Mouse (Mus musculus) forebrain, postnatal 0 days (tissue): ENCODE measurements at regions not wholly inside any gene's neighbourhood (a gene's known extent, or its start where the extent isn't known, plus 50 kb on each side); places are given as distances from the start of the nearest gene placed in this dataset.

Experiments
- ATAC-seq: fragments of 200-750 bp; cut with Nextera tagmentation; 2 replicates; pipeline ENCODE4 v1.8.0; 2017; ENCODE audit warnings: mild to moderate bottlenecking, moderate library complexity
- DNase-seq: peaks from one replicate; pipeline ENCODE4 v3.0.0-alpha.2; 2015
- H3K27ac ChIP-seq: fragments of 300-500 bp; sonication (generic); 2 replicates; pipeline ENCODE4 v1.5.1; 2014; ENCODE audit warnings: low read depth, mild to moderate bottlenecking, antibody characterized with exemption, low read length, moderate library complexity, mixed read lengths
- H3K27me3 ChIP-seq: fragments of 300-500 bp; sonication (generic); 2 replicates; pipeline ENCODE4 v1.6.1; 2014; ENCODE audit warnings: mild to moderate bottlenecking, low read length, mixed read lengths; ENCODE audit not compliant: insufficient read depth
- H3K36me3 ChIP-seq: fragments of 300-500 bp; sonication (generic); 2 replicates; pipeline ENCODE4 v1.6.1; 2014; ENCODE audit warnings: mild to moderate bottlenecking, moderate library complexity; ENCODE audit not compliant: insufficient read depth
- H3K4me1 ChIP-seq: fragments of 300-500 bp; sonication (generic); 2 replicates; pipeline ENCODE4 v1.6.1; 2014; ENCODE audit warnings: antibody characterized with exemption; ENCODE audit not compliant: insufficient read depth
- H3K4me2 ChIP-seq: fragments of 300-500 bp; sonication (generic); 2 replicates; pipeline ENCODE4 v1.6.1; 2014; ENCODE audit warnings: low read depth, mild to moderate bottlenecking, moderate library complexity
- H3K4me3 ChIP-seq: fragments of 300-500 bp; sonication (generic); 2 replicates; pipeline ENCODE4 v1.5.1; 2014; ENCODE audit warnings: low read depth, low read length, mixed read lengths
- H3K9ac ChIP-seq: fragments of 300-500 bp; sonication (generic); 2 replicates; pipeline ENCODE4 v1.6.1; 2014; ENCODE audit warnings: mild to moderate bottlenecking
- H3K9me3 ChIP-seq: fragments of 300-500 bp; sonication (generic); 2 replicates; pipeline ENCODE4 v1.6.1; 2016; ENCODE audit warnings: low read length
- CTCF ChIP-seq: sonication (generic); IDR thresholded peaks from 2 replicates; pipeline ENCODE4 v1.5.1; 2016; ENCODE audit warnings: antibody characterized with exemption, control low read depth, low read depth
- WGBS: fragments of 180-500 bp; shearing (Covaris S2); extraction: QIAGEN DNeasy Blood & Tissue Kit; methylation state at CpG from one replicate; pipeline ENCODE4 v1.1.7; 2014; 5-methylcytosine and 5-hydroxymethylcytosine counted together

- DNase-seq, result no peak
- no peaks in the 10 kb centered on the region for H3K36me3 ChIP-seq
- H3K9me3 ChIP-seq, result no peaks in the 10 kb centered on the region
- WGBS, result 25% methylated on average over 3 of the region's 3 CpGs
- no peaks in the 10 kb centered on the region for H3K4me1 ChIP-seq
- no peak overlapping the region for H3K4me2 ChIP-seq
- TF ChIP-seq CTCF, result no peak
- no peak overlapping the region for H3K9ac ChIP-seq
- ATAC-seq, result no peak
- H3K4me3 ChIP-seq, result no peak overlapping the region
- no peak overlapping the region for H3K27ac ChIP-seq
- no peaks in the 10 kb centered on the region for H3K27me3 ChIP-seq
Measured at GRCm38 (mm10) chr7:137909456-137909855, 472.0 kb downstream of the Glrx3 start.

- Histone ChIP-seq H3K4me1 (no peaks in the 10 kb centered on the region), H3K9ac (no peak overlapping the region), H3K9me3 (no peaks in the 10 kb centered on the region), H3K36me3 (no peaks in the 10 kb centered on the region), H3K27me3 (no peaks in the 10 kb centered on the region; the same call in 1 of the 2 replicates), H3K4me3 (no peak overlapping the region), H3K4me2 (no peak overlapping the region), H3K27ac (no peak overlapping the region)
- no peak for TF ChIP-seq CTCF
- DNase-seq, result peak; percentile 65
- ATAC-seq, result no peak
- WGBS, result 43% methylated on average over 4 of the region's 4 CpGs
Measured at GRCm38 (mm10) chr7:137913551-137914105, 476.2 kb downstream of the Glrx3 start.

GRCm38 (mm10) chr7:137914506-137914905 is 477.1 kb downstream of the Glrx3 start:
- TF ChIP-seq CTCF, result no peak
- ATAC-seq (no peak), DNase-seq (no peak)
- Histone ChIP-seq H3K4me3 (no peak overlapping the region), H3K27me3 (no peaks in the 10 kb centered on the region; the same call in 1 of the 2 replicates), H3K9me3 (no peaks in the 10 kb centered on the region), H3K4me2 (no peak overlapping the region), H3K36me3 (no peaks in the 10 kb centered on the region), H3K4me1 (no peaks in the 10 kb centered on the region), H3K27ac (no peak overlapping the region), H3K9ac (no peak overlapping the region)
- 83% methylated on average over 5 of the region's 5 CpGs for WGBS

GRCm38 (mm10) chr7:137916351-137916750 is 478.9 kb downstream of the Glrx3 start:
- H3K4me2 ChIP-seq, result no peak overlapping the region
- no peak overlapping the region for H3K4me3 ChIP-seq
- no peak overlapping the region for H3K9ac ChIP-seq
- H3K4me1 ChIP-seq, result no peaks in the 10 kb centered on the region
- ATAC-seq (no peak), DNase-seq (no peak)
- H3K27ac ChIP-seq, result no peak overlapping the region
- TF ChIP-seq CTCF, result no peak
- no peaks in the 10 kb centered on the region for H3K9me3 ChIP-seq
- WGBS, result 84% methylated on average over 1 of the region's 1 CpGs
- no peaks in the 10 kb centered on the region for H3K36me3 ChIP-seq
- H3K27me3 ChIP-seq, result no peaks in the 10 kb centered on the region; the same call in 1 of the 2 replicates

GRCm38 (mm10) chr7:137924464-137925167 is 472.9 kb downstream of the Tcerg1l start:
- Histone ChIP-seq H3K9me3 (no peaks in the 10 kb centered on the region), H3K27ac (no peak overlapping the region), H3K36me3 (no peaks in the 10 kb centered on the region), H3K4me1 (peaks cover 6% of the 10 kb centered on the region; the same call in 1 of the 2 replicates), H3K9ac (no peak overlapping the region), H3K4me3 (peak overlapping the region; percentile 5; the same call in 1 of the 2 replicates), H3K27me3 (no peaks in the 10 kb centered on the region; the same call in 1 of the 2 replicates), H3K4me2 (0 out of 2 replicates have a peak overlapping the region, but pooled peaks have one; percentile 30)
- TF ChIP-seq CTCF, result no peak
- 27% methylated on average over 7 of the region's 7 CpGs for WGBS
- peak; percentile 91 for ATAC-seq
- peak; percentile 86 for DNase-seq

- H3K4me1 ChIP-seq, result peaks cover 6% of the 10 kb centered on the region; the same call in 1 of the 2 replicates
- ATAC-seq (no peak), DNase-seq (no peak)
- no peaks in the 10 kb centered on the region; the same call in 1 of the 2 replicates for H3K27me3 ChIP-seq
- WGBS, result 86% methylated on average over 3 of the region's 3 CpGs
- no peaks in the 10 kb centered on the region for H3K9me3 ChIP-seq
- H3K4me2 ChIP-seq, result no peak overlapping the region
- TF ChIP-seq CTCF, result no peak
- H3K36me3 ChIP-seq, result no peaks in the 10 kb centered on the region
- H3K27ac ChIP-seq, result no peak overlapping the region
- H3K9ac ChIP-seq, result no peak overlapping the region
- H3K4me3 ChIP-seq, result no peak overlapping the region
Measured at GRCm38 (mm10) chr7:137925656-137926055, 471.9 kb downstream of the Tcerg1l start.

- ATAC-seq, result no peak
- no peaks in the 10 kb centered on the region for H3K36me3 ChIP-seq
- TF ChIP-seq CTCF, result no peak
- no peaks in the 10 kb centered on the region; the same call in 1 of the 2 replicates for H3K27me3 ChIP-seq
- WGBS, result 74% methylated on average over 8 of the region's 8 CpGs
- no peak overlapping the region for H3K27ac ChIP-seq
- no peak overlapping the region for H3K9ac ChIP-seq
- DNase-seq, result no peak
- no peaks in the 10 kb centered on the region for H3K9me3 ChIP-seq
- H3K4me2 ChIP-seq, result no peak overlapping the region
- peaks cover 6% of the 10 kb centered on the region; the same call in 1 of the 2 replicates for H3K4me1 ChIP-seq
- H3K4me3 ChIP-seq, result no peak overlapping the region
Measured at GRCm38 (mm10) chr7:137927371-137927770, 470.2 kb downstream of the Tcerg1l start.
